Mouse (Mus musculus) forebrain, embryonic 13.5 days (tissue): Measurements from ENCODE around the gene Rnf121. TPM values are rescaled to one million over a fixed set of nuclear protein-coding genes. Genes with fewer than 3 reads are reported as not detected.

ENCODE experiments used
- ATAC-seq: fragments of 200-750 bp; cut with Nextera tagmentation; 2 replicates; pipeline ENCODE4 v1.8.0; 2017
- H3K27ac ChIP-seq: fragments of 300-500 bp; sonication (generic); 2 replicates; pipeline ENCODE4 v1.5.1; 2015; ENCODE audit warnings: inconsistent platforms, mild to moderate bottlenecking, moderate library complexity
- H3K27me3 ChIP-seq: fragments of 300-500 bp; sonication (generic); 2 replicates; pipeline ENCODE4 v1.6.1; 2015; ENCODE audit warnings: mild to moderate bottlenecking, inconsistent platforms
- H3K36me3 ChIP-seq: fragments of 300-500 bp; sonication (generic); 2 replicates; pipeline ENCODE4 v1.6.1; 2015; ENCODE audit warnings: mild to moderate bottlenecking, inconsistent platforms; ENCODE audit not compliant: poor library complexity, severe bottlenecking
- H3K4me1 ChIP-seq: fragments of 300-500 bp; sonication (generic); 2 replicates; pipeline ENCODE4 v1.6.1; 2015; ENCODE audit warnings: inconsistent platforms
- H3K4me2 ChIP-seq: fragments of 300-500 bp; sonication (generic); 2 replicates; pipeline ENCODE4 v1.6.1; 2015; ENCODE audit warnings: inconsistent platforms, mild to moderate bottlenecking, moderate library complexity
- H3K4me3 ChIP-seq: fragments of 300-500 bp; sonication (generic); 2 replicates; pipeline ENCODE4 v1.5.1; 2015; ENCODE audit warnings: mild to moderate bottlenecking, inconsistent platforms
- H3K9ac ChIP-seq: fragments of 300-500 bp; sonication (generic); 2 replicates; pipeline ENCODE4 v1.6.1; 2015; ENCODE audit warnings: mild to moderate bottlenecking, inconsistent platforms
- H3K9me3 ChIP-seq: fragments of 300-500 bp; sonication (generic); replicated peaks from 2 replicates; pipeline ENCODE4 v1.6.1; 2016; ENCODE audit warnings: inconsistent platforms
- WGBS: fragments of 180-500 bp; shearing (Covaris S2); methylation state at CpG from one replicate; pipeline ENCODE4 v1.1.7; 2015; 5-methylcytosine and 5-hydroxymethylcytosine counted together
- polyA plus RNA-seq: library from polyadenylated mRNA; unstranded; fragments of >200 nt; fragmentation: Nextera tagmentation; extraction: Ambion mirVana; gene quantifications from 2 replicates; pipeline ENCODE4 v1.2.1, GENCODE M21; 2015

Gene Rnf121
- polyA plus RNA-seq, 1 experiment from 2014 or later: 30.7 TPM

- H3K4me3 ChIP-seq: no peak overlapping the region
- H3K4me1 ChIP-seq: no peaks in the 10 kb centered on the region
- H3K9me3 ChIP-seq: no peaks in the 10 kb centered on the region
- no peak overlapping the region for H3K27ac ChIP-seq
- no peak for ATAC-seq
- no peak overlapping the region for H3K4me2 ChIP-seq
- H3K27me3 ChIP-seq: no peaks in the 10 kb centered on the region
- 91% methylated on average over 5 of the region's 5 CpGs for WGBS
- H3K9ac ChIP-seq: no peak overlapping the region
- H3K36me3 ChIP-seq: peaks cover 98% of the 10 kb centered on the region
These were observed 47.8 kb downstream of the Rnf121 start for GRCm38 (mm10) chr7:102017452-102017851.

GRCm38 (mm10) chr7:102016936-102017335, 48.3 kb downstream of the Rnf121 start:
- 92% methylated on average over 4 of the region's 4 CpGs for WGBS
- Histone ChIP-seq H3K4me3 (no peak overlapping the region), H3K27me3 (no peaks in the 10 kb centered on the region), H3K27ac (no peak overlapping the region), H3K4me1 (no peaks in the 10 kb centered on the region), H3K36me3 (peaks cover 98% of the 10 kb centered on the region), H3K4me2 (no peak overlapping the region), H3K9ac (no peak overlapping the region), H3K9me3 (no peaks in the 10 kb centered on the region)
- ATAC-seq: no peak

DNA sequence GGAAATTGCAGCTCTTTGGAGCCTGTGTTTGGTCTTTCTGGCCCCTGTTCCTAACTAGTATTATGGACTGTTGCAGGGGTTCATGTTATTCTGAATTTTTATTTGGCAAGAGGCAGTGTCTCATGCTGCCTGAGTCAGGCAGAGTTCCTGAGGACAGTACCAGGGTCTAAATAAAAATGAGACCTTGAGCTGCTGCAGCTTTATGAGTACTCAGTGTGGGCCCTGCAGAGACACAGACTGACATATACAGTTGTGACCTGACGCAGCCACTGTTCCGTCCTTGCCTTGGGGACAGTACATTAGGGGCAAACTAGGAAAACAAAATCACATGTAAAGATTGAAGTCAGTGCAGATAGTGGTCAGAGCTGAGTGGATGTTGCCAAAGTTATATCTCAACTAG, 50.3 kb downstream of the Rnf121 start:
- Histone ChIP-seq H3K9ac (no peak overlapping the region), H3K4me2 (no peak overlapping the region), H3K4me3 (no peak overlapping the region), H3K27me3 (no peaks in the 10 kb centered on the region), H3K27ac (no peak overlapping the region), H3K4me1 (no peaks in the 10 kb centered on the region), H3K9me3 (no peaks in the 10 kb centered on the region), H3K36me3 (peaks cover 100% of the 10 kb centered on the region)
- WGBS: 89% methylated on average over 2 of the region's 2 CpGs
- no peak for ATAC-seq

DNA sequence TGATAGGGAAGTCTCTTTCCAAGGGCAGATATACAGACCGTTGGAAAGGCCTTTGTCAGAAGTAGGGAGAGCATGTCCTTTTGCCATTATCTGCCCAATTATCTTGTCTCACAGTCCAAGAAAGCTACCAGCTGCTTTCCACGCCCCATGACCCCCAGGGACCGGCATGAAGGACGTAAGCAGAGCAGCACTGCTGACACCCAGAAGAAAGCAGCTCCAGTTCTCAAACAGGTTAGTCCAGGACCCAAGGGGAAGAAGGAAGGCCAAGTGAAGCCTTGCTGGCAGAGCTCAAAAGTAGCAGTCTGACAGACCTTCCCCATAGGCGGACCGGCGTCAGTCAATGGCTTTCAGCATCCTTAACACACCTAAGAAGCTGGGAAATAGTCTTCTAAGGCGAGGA, 51.9 kb downstream of the Rnf121 start:
- H3K4me1 ChIP-seq: no peaks in the 10 kb centered on the region
- no peak overlapping the region for H3K27ac ChIP-seq
- H3K27me3 ChIP-seq: no peaks in the 10 kb centered on the region
- H3K9me3 ChIP-seq: no peaks in the 10 kb centered on the region
- H3K9ac ChIP-seq: no peak overlapping the region
- H3K36me3 ChIP-seq: peaks cover 100% of the 10 kb centered on the region
- WGBS: 92% methylated on average over 8 of the region's 8 CpGs
- H3K4me3 ChIP-seq: no peak overlapping the region
- no peak for ATAC-seq
- H3K4me2 ChIP-seq: no peak overlapping the region

DNA sequence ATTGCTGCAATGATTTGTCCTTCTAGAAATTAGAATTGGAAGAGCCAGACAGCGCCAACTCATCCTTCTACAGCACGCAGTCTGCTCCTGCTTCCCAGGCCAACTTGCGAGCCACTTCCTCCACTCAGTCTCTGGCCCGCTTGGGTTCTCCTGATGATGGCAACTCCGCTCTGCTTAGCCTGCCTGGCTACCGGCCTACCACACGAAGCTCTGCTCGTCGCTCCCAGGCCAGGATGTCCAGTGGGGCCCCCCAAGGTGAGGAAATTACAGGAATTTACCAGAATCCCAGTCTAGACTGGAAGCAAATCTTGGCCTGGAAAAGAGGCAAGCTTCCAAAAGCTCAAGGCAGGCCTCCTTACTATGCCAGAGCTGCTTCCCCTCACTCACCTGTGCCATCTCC, 53.4 kb downstream of the Rnf121 start:
- 88% methylated on average over 9 of the region's 9 CpGs for WGBS
- H3K9ac ChIP-seq: no peak overlapping the region
- ATAC-seq: no peak
- H3K4me2 ChIP-seq: no peak overlapping the region
- no peaks in the 10 kb centered on the region for H3K9me3 ChIP-seq
- no peak overlapping the region for H3K4me3 ChIP-seq
- H3K4me1 ChIP-seq: no peaks in the 10 kb centered on the region
- H3K27ac ChIP-seq: 0 out of 2 replicates have a peak overlapping the region, but pooled peaks have one; percentile 1
- peaks cover 98% of the 10 kb centered on the region for H3K36me3 ChIP-seq
- H3K27me3 ChIP-seq: no peaks in the 10 kb centered on the region

DNA sequence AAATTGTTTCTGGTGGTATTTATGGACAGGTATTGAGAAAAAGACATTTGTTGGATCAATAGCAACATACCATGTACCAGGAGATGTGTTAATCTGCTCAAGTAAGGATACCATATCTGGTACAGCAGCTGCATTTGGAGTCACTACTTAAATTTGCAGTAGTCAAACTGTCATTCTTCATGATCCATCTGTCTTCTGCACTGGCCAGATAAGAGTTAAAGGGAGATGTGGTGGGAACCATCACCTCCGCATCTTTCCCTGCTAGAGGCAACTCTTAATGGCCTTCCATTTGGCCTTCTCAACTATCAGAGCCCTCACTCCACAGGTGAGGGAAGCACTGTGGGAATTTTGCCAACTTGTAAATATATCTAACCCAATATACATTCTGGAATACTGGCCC, 58.7 kb downstream of the Rnf121 start:
- no peaks in the 10 kb centered on the region for H3K4me1 ChIP-seq

DNA sequence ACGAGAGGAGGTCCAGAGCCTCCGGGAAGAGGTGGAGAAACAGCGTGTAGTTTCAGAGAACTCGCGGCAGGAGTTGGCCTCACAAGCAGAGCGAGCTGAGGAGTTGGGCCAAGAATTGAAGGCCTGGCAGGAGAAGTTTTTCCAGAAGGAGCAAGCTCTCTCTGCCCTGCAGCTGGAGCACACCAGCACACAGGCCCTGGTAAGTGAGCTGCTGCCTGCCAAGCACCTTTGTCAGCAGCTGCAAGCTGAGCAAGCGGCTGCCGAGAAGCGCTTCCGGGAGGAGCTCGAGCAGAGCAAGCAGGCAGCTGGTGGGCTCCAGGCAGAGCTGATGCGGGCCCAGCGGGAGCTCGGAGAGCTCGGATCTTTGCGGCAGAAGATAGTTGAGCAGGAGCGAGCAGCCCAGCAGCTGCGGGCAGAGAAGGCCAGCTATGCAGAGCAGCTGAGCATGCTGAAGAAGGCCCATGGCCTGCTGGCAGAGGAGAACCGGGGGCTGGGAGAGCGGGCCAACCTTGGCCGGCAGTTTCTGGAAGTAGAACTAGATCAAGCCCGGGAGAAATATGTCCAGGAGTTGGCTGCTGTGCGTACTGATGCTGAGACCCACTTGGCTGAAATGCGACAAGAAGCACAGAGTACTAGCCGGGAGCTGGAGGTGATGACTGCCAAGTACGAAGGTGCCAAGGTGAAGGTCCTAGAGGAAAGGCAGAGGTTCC, 64.2 kb downstream of the Rnf121 start:
- Histone ChIP-seq H3K36me3 (peaks cover 91% of the 10 kb centered on the region), H3K4me3 (no peak overlapping the region), H3K9ac (no peak overlapping the region), H3K9me3 (no peaks in the 10 kb centered on the region), H3K27me3 (no peaks in the 10 kb centered on the region), H3K27ac (no peak overlapping the region), H3K4me2 (no peak overlapping the region), H3K4me1 (no peaks in the 10 kb centered on the region)
- no peak for ATAC-seq
- 89% methylated on average over 26 of the region's 26 CpGs for WGBS

More for the DNA sequence above, 58.7 kb downstream of the Rnf121 start:
- no peak overlapping the region for H3K9ac ChIP-seq
- no peak overlapping the region for H3K27ac ChIP-seq
- no peaks in the 10 kb centered on the region for H3K9me3 ChIP-seq
- peaks cover 91% of the 10 kb centered on the region for H3K36me3 ChIP-seq
- H3K27me3 ChIP-seq: no peaks in the 10 kb centered on the region
- 90% methylated on average over 1 of the region's 1 CpGs for WGBS
- H3K4me2 ChIP-seq: no peak overlapping the region
- H3K4me3 ChIP-seq: no peak overlapping the region
- ATAC-seq: no peak

- ATAC-seq: no peak
- WGBS: 95% methylated on average over 8 of the region's 8 CpGs
These were observed 65.0 kb downstream of the Rnf121 start for GRCm38 (mm10) chr7:102000296-102000695.

DNA sequence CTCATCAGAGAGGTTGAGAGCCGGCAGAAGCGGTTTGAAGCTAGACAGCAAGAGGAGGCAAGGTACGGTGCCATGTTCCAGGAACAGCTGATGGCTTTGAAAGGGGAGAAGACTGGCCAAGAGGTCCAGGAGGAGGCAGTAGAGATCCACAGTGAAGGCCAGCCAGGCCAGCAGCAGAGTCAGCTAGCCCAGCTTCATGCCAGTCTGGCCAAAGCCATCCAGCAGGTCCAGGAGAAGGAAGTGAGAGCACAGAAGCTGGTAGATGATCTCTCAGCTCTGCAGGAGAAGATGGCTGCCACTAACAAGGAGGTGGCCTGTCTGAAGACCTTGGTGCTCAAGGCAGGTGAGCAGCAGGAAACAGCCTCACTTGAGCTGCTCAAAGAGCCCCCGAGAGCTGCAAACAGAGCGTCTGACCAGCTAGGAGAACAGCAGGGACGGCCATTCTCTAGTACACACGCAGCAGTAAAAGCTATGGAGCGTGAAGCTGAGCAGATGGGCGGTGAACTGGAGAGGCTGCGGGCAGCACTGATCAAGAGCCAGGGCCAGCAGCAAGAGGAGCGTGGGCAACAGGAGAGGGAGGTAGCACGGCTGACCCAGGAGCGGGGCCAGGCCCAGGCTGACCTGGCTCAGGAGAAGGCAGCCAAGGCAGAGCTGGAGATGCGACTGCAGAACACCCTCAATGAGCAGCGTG, 65.7 kb downstream of the Rnf121 start:
- no peak overlapping the region for H3K4me2 ChIP-seq
- ATAC-seq: no peak
- no peaks in the 10 kb centered on the region for H3K27me3 ChIP-seq
- 94% methylated on average over 15 of the region's 15 CpGs for WGBS
- H3K4me3 ChIP-seq: no peak overlapping the region
- no peaks in the 10 kb centered on the region for H3K9me3 ChIP-seq
- H3K36me3 ChIP-seq: peaks cover 94% of the 10 kb centered on the region
- no peak overlapping the region for H3K27ac ChIP-seq
- no peak overlapping the region for H3K9ac ChIP-seq
- H3K4me1 ChIP-seq: no peaks in the 10 kb centered on the region

More at GRCm38 (mm10) chr7:102000296-102000695, 65.0 kb downstream of the Rnf121 start:
- no peak overlapping the region for H3K4me2 ChIP-seq
- no peak overlapping the region for H3K4me3 ChIP-seq
- no peaks in the 10 kb centered on the region for H3K9me3 ChIP-seq
- H3K27me3 ChIP-seq: no peaks in the 10 kb centered on the region
- no peak overlapping the region for H3K27ac ChIP-seq
- H3K36me3 ChIP-seq: peaks cover 91% of the 10 kb centered on the region
- no peaks in the 10 kb centered on the region for H3K4me1 ChIP-seq
- H3K9ac ChIP-seq: no peak overlapping the region

GRCm38 (mm10) chr7:101998194-101998927, 66.9 kb downstream of the Rnf121 start:
- no peak overlapping the region for H3K4me3 ChIP-seq
- H3K9me3 ChIP-seq: no peaks in the 10 kb centered on the region
- no peak overlapping the region for H3K9ac ChIP-seq
- H3K4me2 ChIP-seq: no peak overlapping the region
- peaks cover 99% of the 10 kb centered on the region for H3K36me3 ChIP-seq
- H3K4me1 ChIP-seq: no peaks in the 10 kb centered on the region
- ATAC-seq: peak; percentile 66
- 70% methylated on average over 14 of the region's 14 CpGs for WGBS
- H3K27ac ChIP-seq: no peak overlapping the region
- H3K27me3 ChIP-seq: no peaks in the 10 kb centered on the region

- 96% methylated on average over 3 of the region's 3 CpGs for WGBS
- Histone ChIP-seq H3K4me2 (no peak overlapping the region), H3K4me3 (no peak overlapping the region), H3K9me3 (no peaks in the 10 kb centered on the region), H3K36me3 (peaks cover 99% of the 10 kb centered on the region), H3K4me1 (no peaks in the 10 kb centered on the region), H3K9ac (no peak overlapping the region), H3K27ac (no peak overlapping the region), H3K27me3 (no peaks in the 10 kb centered on the region)
- no peak for ATAC-seq
These were observed 71.0 kb downstream of the Rnf121 start for GRCm38 (mm10) chr7:101994241-101994640.

DNA sequence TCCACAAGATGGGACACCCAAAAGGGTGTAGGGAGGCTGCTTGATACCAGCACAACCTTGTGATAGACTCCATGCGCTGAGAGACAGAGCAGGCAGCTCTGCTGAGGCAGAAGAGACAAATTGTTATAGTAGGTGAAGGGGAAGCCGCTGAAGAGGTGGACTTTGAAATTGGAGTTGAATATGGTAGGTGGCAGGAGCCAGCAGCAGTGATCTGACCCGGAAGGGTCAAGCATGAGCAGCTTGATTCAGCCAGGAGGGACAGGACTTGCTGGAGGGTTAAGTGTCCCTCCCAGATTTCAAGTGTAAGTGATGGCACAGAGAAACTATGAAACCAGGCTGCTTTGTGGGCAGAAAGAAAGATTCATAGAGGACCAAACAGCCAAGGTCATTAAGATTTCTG, 80.2 kb downstream of the Rnf121 start:
- Histone ChIP-seq H3K4me3 (no peak overlapping the region), H3K4me1 (no peaks in the 10 kb centered on the region), H3K4me2 (no peak overlapping the region), H3K9ac (no peak overlapping the region), H3K27ac (no peak overlapping the region), H3K9me3 (no peaks in the 10 kb centered on the region), H3K27me3 (no peaks in the 10 kb centered on the region), H3K36me3 (peaks cover 63% of the 10 kb centered on the region)
- 98% methylated on average over 3 of the region's 3 CpGs for WGBS
- no peak for ATAC-seq
